8 mouse cellular contexts compared by ENCODE assay signal in genomic region chr2:32704021-32704421, GRCm38 (mm10). TPM values are rescaled to one million over a fixed set of nuclear protein-coding genes. Genes with fewer than 3 reads are reported as not detected.
DNase-seq lines count a peak whose midpoint lies in the region; ATAC-seq and TF ChIP-seq lines count a peak whose summit lies in the region.

TSS of gene Fpgs (minus strand) at chr2:32704145.

- no peak within 1 kb of the TSS for H3K27ac ChIP-seq in embryonic fibroblast, embryonic 13.5 days (ENCODE audit: insufficient read depth, low read length)
- peak within 1 kb of the TSS; percentile 68 for H3K27ac ChIP-seq in kidney, adult 2 months (ENCODE audit: insufficient read depth, low read depth, low read length)
- H3K27ac ChIP-seq in midbrain, embryonic 10.5 days (replicated peaks) = no peak within 1 kb of the TSS

- peaks cover 38% of the 10 kb centered on the region for H3K4me1 ChIP-seq in megakaryocyte, embryonic 14.5 days
- H3K4me1 ChIP-seq in embryonic fibroblast, embryonic 13.5 days (ENCODE audit: control insufficient read depth, insufficient read depth, low read length) = no peaks in the 10 kb centered on the region
- peaks cover 26% of the 10 kb centered on the region for H3K4me1 ChIP-seq in kidney, adult 2 months (ENCODE audit: control insufficient read depth, insufficient read depth, low read length)
- H3K4me1 ChIP-seq in midbrain, embryonic 10.5 days = 0 out of 2 replicates have a peak, but pooled peaks cover 3% of the 10 kb centered on the region

- H3K9me3 ChIP-seq in megakaryocyte, embryonic 14.5 days = no peaks in the 10 kb centered on the region
- no peaks in the 10 kb centered on the region for H3K9me3 ChIP-seq in midbrain, embryonic 10.5 days (replicated peaks)

- TF ChIP-seq POLR2A in embryonic fibroblast, embryonic 13.5 days (IDR thresholded peaks at IDR 0.05; ENCODE audit: low read depth, low read length) = no peak
- TF ChIP-seq POLR2A in kidney, adult 2 months (IDR thresholded peaks at IDR 0.05; ENCODE audit: low read depth, low read length) = no peak

- H3K36me3 ChIP-seq in megakaryocyte, embryonic 14.5 days (replicated peaks; ENCODE audit: low read length) = peaks cover 85% of the 10 kb centered on the region
- peaks cover 11% of the 10 kb centered on the region; the same call in 1 of the 2 replicates for H3K36me3 ChIP-seq in kidney, adult 2 months (ENCODE audit: control insufficient read depth, insufficient read depth, low read length)
- peaks cover 70% of the 10 kb centered on the region for H3K36me3 ChIP-seq in midbrain, embryonic 10.5 days

- TF ChIP-seq CTCF in embryonic fibroblast, embryonic 13.5 days (IDR thresholded peaks at IDR 0.05; ENCODE audit: borderline replicate concordance, insufficient read depth, low read length) = no peak
- no peak for TF ChIP-seq CTCF in kidney, adult 2 months (conservative IDR thresholded peaks at IDR 0.05; ENCODE audit: insufficient read depth, insufficient read length, low read depth, low read length)

- peak; percentile 95 for DNase-seq in kidney, adult 2 months
- no peak for DNase-seq in midbrain, embryonic 10.5 days (ENCODE audit: low spot score)
- no peak for DNase-seq in left cerebral cortex, adult 9 months (ENCODE audit: low spot score in 2 of 2)
- no peak for DNase-seq in right cerebral cortex, adult 2 months (ENCODE audit: low spot score in 2 of 2)
- DNase-seq in thymus, postnatal 14 days = no peak

- H3K27me3 ChIP-seq in megakaryocyte, embryonic 14.5 days (replicated peaks) = no peaks in the 10 kb centered on the region
- no peaks in the 10 kb centered on the region for H3K27me3 ChIP-seq in kidney, adult 2 months (replicated peaks; ENCODE audit: control insufficient read depth, insufficient read depth, low read length)
- H3K27me3 ChIP-seq in midbrain, embryonic 10.5 days (ENCODE audit: low read depth, poor library complexity, severe bottlenecking) = no peaks in the 10 kb centered on the region

- 33% methylated on average over 2 of the region's 2 CpGs for WGBS in kidney, adult 2 months
- 90% methylated on average over 2 of the region's 2 CpGs for WGBS in midbrain, embryonic 10.5 days

- no peak for ATAC-seq in megakaryocyte, adult 5-6 weeks (ENCODE audit: poor library complexity, severe bottlenecking)

- H3K4me3 ChIP-seq in megakaryocyte, embryonic 14.5 days (replicated peaks) = no peak within 1 kb of the TSS
- no peak within 1 kb of the TSS for H3K4me3 ChIP-seq in embryonic fibroblast, embryonic 13.5 days (ENCODE audit: insufficient read depth, low read length)
- H3K4me3 ChIP-seq in kidney, adult 2 months (ENCODE audit: insufficient read depth, low read depth, low read length) = peak within 1 kb of the TSS; percentile 29
- H3K4me3 ChIP-seq in midbrain, embryonic 10.5 days = no peak within 1 kb of the TSS

RNA-seq across cellular contexts. Expression of gene Fpgs, which starts in this region (rescaled TPM):
- 39.7 and 57.5 TPM in 2 replicates for polyA plus RNA-seq in megakaryocyte, embryonic 14.5 days (2012; ENCODE audit: insufficient read depth, low replicate concordance)
- 0.91 and 4.6 TPM in 2 replicates for total RNA-seq in megakaryocyte, adult 5-6 weeks (2015)
- total RNA-seq in megakaryocyte, adult 5-6 weeks (2017) = 2.6 and 3.0 TPM in 2 replicates
- polyA plus RNA-seq in embryonic fibroblast, embryonic 13.5 days (2011; ENCODE audit: insufficient read length, low read depth, missing spikeins) = 20.2 and 26.4 TPM in 2 replicates
- polyA plus RNA-seq in kidney, adult 2 months (2012; rRNA removed) = 147 and 174 TPM in 2 replicates
- 25.6 and 27.9 TPM in 2 replicates for polyA plus RNA-seq in midbrain, embryonic 10.5 days (2016; fragmentation: Nextera tagmentation; extraction: Ambion mirVana)
